Comparison of ENCODE assay signal across 13 mouse cellular contexts in genomic region chr12:84203170-84203777, GRCm38 (mm10). TPM values are rescaled to one million over a fixed set of nuclear protein-coding genes. Genes with fewer than 3 reads are reported as not detected.
DNase-seq lines count a peak whose midpoint lies in the region; ATAC-seq and TF ChIP-seq lines count a peak whose summit lies in the region.
"Had no signal": no experiment of that assay in that cellular context is flagged by ENCODE, and none has a peak within 500 bp of the region (broad histone marks: within the 10 kb centered on the region; RNA-seq: fewer than 3 reads in every experiment).

No protein-coding gene starts in this region.

- H3K4me2 ChIP-seq in heart, embryonic 13.5 days, result peak overlapping the region; percentile 27; the same call in 1 of the 2 replicates
- H3K4me2 ChIP-seq in liver, embryonic 16.5 days (ENCODE audit: low read depth, low read length), result peak overlapping the region; percentile 79
- no peak overlapping the region for H3K4me2 ChIP-seq in midbrain, postnatal 0 days (ENCODE audit: low read depth, low read length, poor library complexity, severe bottlenecking)
- H3K4me2 ChIP-seq: embryonic facial prominence, embryonic 12.5 days; neural tube, embryonic 12.5 days had no signal

- no peak overlapping the region for H3K4me3 ChIP-seq in heart, embryonic 13.5 days
- H3K4me3 ChIP-seq in liver, embryonic 16.5 days (ENCODE audit: low read depth, low read length), result peak overlapping the region; percentile 54
- H3K4me3 ChIP-seq in midbrain, postnatal 0 days (ENCODE audit: low read depth, low read length), result no peak overlapping the region
- H3K4me3 ChIP-seq: embryonic facial prominence, embryonic 12.5 days; neural tube, embryonic 12.5 days had no signal

- no peaks in the 10 kb centered on the region for H3K9me3 ChIP-seq in heart, embryonic 13.5 days
- H3K9me3 ChIP-seq in liver, embryonic 16.5 days (replicated peaks; ENCODE audit: control insufficient read depth, low read length), result no peaks in the 10 kb centered on the region
- H3K9me3 ChIP-seq in midbrain, postnatal 0 days (ENCODE audit: low read length), result no peaks in the 10 kb centered on the region
- H3K9me3 ChIP-seq: embryonic facial prominence, embryonic 12.5 days; neural tube, embryonic 12.5 days had no signal

- H3K9ac ChIP-seq in heart, embryonic 13.5 days, result no peak overlapping the region
- peak overlapping the region; percentile 81 for H3K9ac ChIP-seq in liver, embryonic 16.5 days (ENCODE audit: low read depth, low read length)
- H3K9ac ChIP-seq in midbrain, postnatal 0 days (replicated peaks; ENCODE audit: low read length, poor library complexity, severe bottlenecking), result no peak overlapping the region
- H3K9ac ChIP-seq: embryonic facial prominence, embryonic 12.5 days; neural tube, embryonic 12.5 days had no signal

- WGBS in heart, embryonic 13.5 days, result 66% methylated on average over 7 of the region's 7 CpGs
- 21% methylated on average over 7 of the region's 7 CpGs for WGBS in liver, embryonic 16.5 days (ENCODE audit: insufficient replicate concordance)
- 83% methylated on average over 7 of the region's 7 CpGs for WGBS in midbrain, postnatal 0 days

- no peak for TF ChIP-seq CTCF in midbrain, postnatal 0 days (IDR thresholded peaks at IDR 0.05)

- H3K27me3 ChIP-seq in heart, embryonic 13.5 days (replicated peaks), result no peaks in the 10 kb centered on the region
- H3K27me3 ChIP-seq in liver, embryonic 16.5 days (ENCODE audit: control insufficient read depth, insufficient read depth, low read depth, low read length), result no peaks in the 10 kb centered on the region
- no peaks in the 10 kb centered on the region for H3K27me3 ChIP-seq in midbrain, postnatal 0 days (ENCODE audit: insufficient read depth, low read length)
- H3K27me3 ChIP-seq: embryonic facial prominence, embryonic 12.5 days; neural tube, embryonic 12.5 days had no signal

- no peaks in the 10 kb centered on the region for H3K36me3 ChIP-seq in heart, embryonic 13.5 days
- H3K36me3 ChIP-seq in liver, embryonic 16.5 days (ENCODE audit: control insufficient read depth, insufficient read depth), result no peaks in the 10 kb centered on the region
- H3K36me3 ChIP-seq in midbrain, postnatal 0 days (ENCODE audit: insufficient read depth, low read length), result no peaks in the 10 kb centered on the region
- H3K36me3 ChIP-seq: embryonic facial prominence, embryonic 12.5 days; neural tube, embryonic 12.5 days had no signal

- ATAC-seq in heart, embryonic 13.5 days (ENCODE audit: extremely low read depth, insufficient number of reproducible peaks, low FRiP score, low TSS enrichment), result 0 out of 2 replicates have a peak, but pooled peaks have one; percentile 34
- ATAC-seq in liver, embryonic 16.5 days (ENCODE audit: low read depth), result peak; percentile 52
- ATAC-seq in midbrain, postnatal 0 days (ENCODE audit: low FRiP score), result no peak

- peak overlapping the region; percentile 24; the same call in 1 of the 2 replicates for H3K27ac ChIP-seq in heart, embryonic 13.5 days (replicated peaks)
- H3K27ac ChIP-seq in liver, embryonic 16.5 days (ENCODE audit: low read length), result peak overlapping the region; percentile 100
- H3K27ac ChIP-seq in midbrain, postnatal 0 days (ENCODE audit: low read depth, low read length), result no peak overlapping the region
- H3K27ac ChIP-seq: embryonic facial prominence, embryonic 12.5 days; neural tube, embryonic 12.5 days had no signal

- DNase-seq in heart, postnatal 4 days, result no peak
- DNase-seq in B cell, adult 2 months, result peak; percentile 59
- peak; percentile 84 for DNase-seq in c-Kit-positive CD71-positive TER-119-positive erythroid progenitor cells, embryonic 14.5 days (ENCODE audit: low spot score)
- no peak for DNase-seq in thymus, postnatal 14 days
- no peak for DNase-seq in MN1 (ENCODE audit: low spot score)
- no peak for DNase-seq in midbrain, postnatal 0 days (ENCODE audit: low spot score)
- DNase-seq: gastrocnemius, postnatal 10 days; kidney, adult 8-10 months had no signal

- H3K4me1 ChIP-seq in heart, embryonic 13.5 days, result peaks cover 79% of the 10 kb centered on the region
- H3K4me1 ChIP-seq in liver, embryonic 16.5 days (ENCODE audit: control insufficient read depth, low read depth, low read length), result peaks cover 90% of the 10 kb centered on the region
- H3K4me1 ChIP-seq in midbrain, postnatal 0 days (ENCODE audit: insufficient read depth, low read length), result 0 out of 2 replicates have a peak, but pooled peaks cover 4% of the 10 kb centered on the region

RNA-seq across cellular contexts. Expression of gene Elmsan1, which starts 15.4 kb away (rescaled TPM):
- 6.8 and 7.3 TPM in 2 replicates for polyA plus RNA-seq in heart, embryonic 13.5 days (2015; fragmentation: Nextera tagmentation; extraction: Ambion mirVana)
- total RNA-seq in heart, postnatal 4 days (2021), result 10 to 100 TPM; 18.5 to 18.6 TPM
- 6.9 and 7.8 TPM in 2 replicates for polyA plus RNA-seq in liver, embryonic 16.5 days (2015; fragmentation: Nextera tagmentation; extraction: Ambion mirVana)
- 8.5 and 15.6 TPM in 2 replicates for total RNA-seq in midbrain, postnatal 0 days (2014; rRNA removed)
- polyA plus RNA-seq in midbrain, postnatal 0 days (2015; fragmentation: Nextera tagmentation; extraction: Ambion mirVana), result 2.0 and 3.0 TPM in 2 replicates

RNA-seq across cellular contexts. Expression of gene Pnma1, which starts 55.0 kb away (rescaled TPM):
- 0.48 and 0.65 TPM in 2 replicates for polyA plus RNA-seq in heart, embryonic 13.5 days (2015; fragmentation: Nextera tagmentation; extraction: Ambion mirVana)
- under 1 TPM; 0.54 to 0.62 TPM for total RNA-seq in heart, postnatal 4 days (2021)
- 0.12 and 0.14 TPM in 2 replicates for polyA plus RNA-seq in liver, embryonic 16.5 days (2015; fragmentation: Nextera tagmentation; extraction: Ambion mirVana)
- total RNA-seq in midbrain, postnatal 0 days (2014; rRNA removed), result 6.0 and 8.1 TPM in 2 replicates
- polyA plus RNA-seq in midbrain, postnatal 0 days (2015; fragmentation: Nextera tagmentation; extraction: Ambion mirVana), result 8.2 and 8.9 TPM in 2 replicates
- polyA plus RNA-seq: liver, adult 2 months had no signal

Comparison
In these comparisons a context has a peak if more than half of its experiments do, and no peak if none do; other contexts are left out.
1. DNase-seq: peak in B cell, adult 2 months (2 of 2) and c-Kit-positive CD71-positive TER-119-positive erythroid progenitor cells, embryonic 14.5 days (single experiment); none in heart, postnatal 4 days (single experiment), thymus, postnatal 14 days (single experiment), MN1 (single experiment) and midbrain, postnatal 0 days (single experiment).